Mouse (Mus musculus) c-Kit-positive CD71-positive TER-119-positive erythroid progenitor cells, embryonic 14.5 days (primary cell): ENCODE data around the gene Crip2.
A peak's percentile ranks its signal among the peaks of the same experiment; 100 is the strongest.

Source experiments
- DNase-seq: peaks from one replicate; pipeline ENCODE4 v3.0.0-alpha.2; 2013; ENCODE audit warnings: low spot score

Gene Crip2

GRCm38 (mm10) chr12:113147481-113147880 is 7.4 kb downstream of the Crip2 start:
- no peak for DNase-seq

- no peak for DNase-seq
Observed at GRCm38 (mm10) chr12:113148381-113149035, 8.5 kb downstream of the Crip2 start.

GRCm38 (mm10) chr12:113149341-113149740 is 9.3 kb downstream of the Crip2 start:
- DNase-seq, result no peak

GRCm38 (mm10) chr12:113149896-113150295 is 9.9 kb downstream of the Crip2 start:
- DNase-seq, result no peak

- no peak for DNase-seq
Observed at GRCm38 (mm10) chr12:113150591-113150990, 10.6 kb downstream of the Crip2 start.

GRCm38 (mm10) chr12:113151046-113151445 is 11.0 kb downstream of the Crip2 start:
- DNase-seq, result no peak

- no peak for DNase-seq
Observed at GRCm38 (mm10) chr12:113151661-113152271, 11.7 kb downstream of the Crip2 start.

GRCm38 (mm10) chr12:113152272-113152661 is 12.2 kb downstream of the Crip2 start:
- DNase-seq, result no peak

- DNase-seq, result no peak
Observed at GRCm38 (mm10) chr12:113152991-113153525, 13.0 kb downstream of the Crip2 start.

GRCm38 (mm10) chr12:113153971-113154370 is 13.9 kb downstream of the Crip2 start:
- DNase-seq, result no peak

- no peak for DNase-seq
Observed at GRCm38 (mm10) chr12:113154747-113155075, 14.7 kb downstream of the Crip2 start.

- no peak for DNase-seq
Observed at GRCm38 (mm10) chr12:113155076-113155771, 15.2 kb downstream of the Crip2 start.

GRCm38 (mm10) chr12:113155887-113156539 is 16.0 kb downstream of the Crip2 start, which contains the start of gene Tedc1:
Gene Tedc1, plus strand, starts transcription at chr12:113156421.
- peak; percentile 99 for DNase-seq

GRCm38 (mm10) chr12:113156540-113156929 is 16.5 kb downstream of the Crip2 start:
- no peak for DNase-seq

- no peak for DNase-seq
Observed at GRCm38 (mm10) chr12:113157002-113157401, 17.0 kb downstream of the Crip2 start.

- DNase-seq, result no peak
Observed at GRCm38 (mm10) chr12:113157521-113157920, 17.5 kb downstream of the Crip2 start.

- no peak for DNase-seq
Observed at GRCm38 (mm10) chr12:113157971-113158370, 17.9 kb downstream of the Crip2 start.

- no peak for DNase-seq
Observed at GRCm38 (mm10) chr12:113163561-113164006, 23.5 kb downstream of the Crip2 start.

- DNase-seq, result no peak
Observed at GRCm38 (mm10) chr12:113168031-113168536, 28.0 kb downstream of the Crip2 start.

GRCm38 (mm10) chr12:113176960-113177725 is 37.1 kb downstream of the Crip2 start:
- no peak for DNase-seq

GRCm38 (mm10) chr12:113181020-113181419 is 41.0 kb downstream of the Crip2 start:
- no peak for DNase-seq
